ENCODE assay signal across 15 mouse cellular contexts in genomic region chr2:151616551-151617329, GRCm38 (mm10). TPM values are rescaled to one million over a fixed set of nuclear protein-coding genes. Genes with fewer than 3 reads are reported as not detected.
DNase-seq lines count a peak whose midpoint lies in the region; ATAC-seq and TF ChIP-seq lines count a peak whose summit lies in the region.
"Had no signal": no experiment of that assay in that cellular context is flagged by ENCODE, and none has a peak within 500 bp of the region (broad histone marks: within the 10 kb centered on the region; RNA-seq: fewer than 3 reads in every experiment).

No protein-coding gene starts in this region.

- WGBS in kidney, embryonic 15.5 days, result 40% methylated on average over 6 of the region's 6 CpGs
- WGBS in midbrain, embryonic 16.5 days, result 78% methylated on average over 6 of the region's 6 CpGs
- WGBS in midbrain, postnatal 0 days, result 75% methylated on average over 6 of the region's 6 CpGs
- WGBS in olfactory bulb, adult 2 months, result 67% methylated on average over 6 of the region's 6 CpGs

- no peak overlapping the region for H3K4me2 ChIP-seq in kidney, embryonic 15.5 days
- no peak overlapping the region for H3K4me2 ChIP-seq in midbrain, embryonic 16.5 days (ENCODE audit: low read length)
- no peak overlapping the region for H3K4me2 ChIP-seq in midbrain, postnatal 0 days (ENCODE audit: low read depth, low read length, poor library complexity, severe bottlenecking)

- no peak overlapping the region for H3K4me3 ChIP-seq in kidney, embryonic 15.5 days (replicated peaks)
- H3K4me3 ChIP-seq in midbrain, embryonic 16.5 days (ENCODE audit: low read depth, low read length), result no peak overlapping the region
- no peak overlapping the region for H3K4me3 ChIP-seq in midbrain, postnatal 0 days (ENCODE audit: low read depth, low read length)
- H3K4me3 ChIP-seq in olfactory bulb, adult 2 months (ENCODE audit: insufficient read depth, low read depth, low read length), result no peak overlapping the region
- H3K4me3 ChIP-seq: erythroblast, embryonic 14.5 days had no signal

- no peak overlapping the region for H3K9ac ChIP-seq in kidney, embryonic 15.5 days
- H3K9ac ChIP-seq in midbrain, embryonic 16.5 days (ENCODE audit: low read depth, low read length), result no peak overlapping the region; the same call in 1 of the 2 replicates
- no peak overlapping the region for H3K9ac ChIP-seq in midbrain, postnatal 0 days (replicated peaks; ENCODE audit: low read length, poor library complexity, severe bottlenecking)
- H3K9ac ChIP-seq: liver, embryonic 14.5 days had no signal

- TF ChIP-seq POLR2A in olfactory bulb, adult 2 months (IDR thresholded peaks at IDR 0.05; ENCODE audit: insufficient read depth, low read depth, low read length), result no peak

- no peak for TF ChIP-seq CTCF in midbrain, postnatal 0 days (IDR thresholded peaks at IDR 0.05)
- TF ChIP-seq CTCF in olfactory bulb, adult 2 months (IDR thresholded peaks at IDR 0.05; ENCODE audit: insufficient read depth, low read depth, low read length), result no peak

- ATAC-seq in kidney, embryonic 15.5 days (replicated peaks; ENCODE audit: low FRiP score), result peak; percentile 66
- ATAC-seq in midbrain, embryonic 16.5 days, result 0 out of 2 replicates have a peak, but pooled peaks have one; percentile 15
- ATAC-seq in midbrain, postnatal 0 days (ENCODE audit: low FRiP score), result no peak
- ATAC-seq: hindbrain, postnatal 0 days had no signal

- H3K36me3 ChIP-seq in kidney, embryonic 15.5 days, result no peaks in the 10 kb centered on the region
- no peaks in the 10 kb centered on the region for H3K36me3 ChIP-seq in midbrain, embryonic 16.5 days (ENCODE audit: control insufficient read depth, insufficient read depth, low read length)
- H3K36me3 ChIP-seq in midbrain, postnatal 0 days (ENCODE audit: insufficient read depth, low read length), result no peaks in the 10 kb centered on the region

- no peak for DNase-seq in kidney, adult 18-20 months
- no peak for DNase-seq in midbrain, postnatal 0 days (ENCODE audit: low spot score)
- DNase-seq in gonadal fat pad, adult 2 months (ENCODE audit: low read depth), result peak; percentile 61
- DNase-seq in cerebellum, postnatal 4 days (ENCODE audit: low spot score in 2 of 2), result no peak
- DNase-seq: cerebellum, postnatal 36 days; gastrocnemius, postnatal 14 days; heart, postnatal 10 days; midbrain, embryonic 14.5 days had no signal

- H3K9me3 ChIP-seq in kidney, embryonic 15.5 days (replicated peaks), result no peaks in the 10 kb centered on the region
- H3K9me3 ChIP-seq in midbrain, embryonic 16.5 days (replicated peaks; ENCODE audit: control insufficient read depth, low read length, poor library complexity, severe bottlenecking), result no peaks in the 10 kb centered on the region
- no peaks in the 10 kb centered on the region for H3K9me3 ChIP-seq in midbrain, postnatal 0 days (ENCODE audit: low read length)

- H3K27ac ChIP-seq in kidney, embryonic 15.5 days, result no peak overlapping the region
- H3K27ac ChIP-seq in midbrain, embryonic 16.5 days (ENCODE audit: low read length), result no peak overlapping the region
- H3K27ac ChIP-seq in midbrain, postnatal 0 days (ENCODE audit: low read depth, low read length), result no peak overlapping the region
- peak overlapping the region; percentile 50 for H3K27ac ChIP-seq in olfactory bulb, adult 2 months (ENCODE audit: insufficient read depth, low read depth, low read length)
- H3K27ac ChIP-seq: hindbrain, postnatal 0 days; liver, embryonic 14.5 days had no signal

- peaks cover 7% of the 10 kb centered on the region for H3K4me1 ChIP-seq in kidney, embryonic 15.5 days
- H3K4me1 ChIP-seq in midbrain, embryonic 16.5 days (ENCODE audit: control insufficient read depth, insufficient read depth, low read length), result no peaks in the 10 kb centered on the region
- no peaks in the 10 kb centered on the region for H3K4me1 ChIP-seq in midbrain, postnatal 0 days (ENCODE audit: insufficient read depth, low read length)
- peaks cover 36% of the 10 kb centered on the region for H3K4me1 ChIP-seq in olfactory bulb, adult 2 months (ENCODE audit: control insufficient read depth, insufficient read depth, low read length)

- H3K27me3 ChIP-seq in kidney, embryonic 15.5 days, result no peaks in the 10 kb centered on the region
- H3K27me3 ChIP-seq in midbrain, embryonic 16.5 days (ENCODE audit: control insufficient read depth, insufficient read depth, low read depth, low read length), result no peaks in the 10 kb centered on the region
- H3K27me3 ChIP-seq in midbrain, postnatal 0 days (ENCODE audit: insufficient read depth, low read length), result no peaks in the 10 kb centered on the region

RNA-seq across cellular contexts. Expression of gene Snph, which starts 15.7 kb away (rescaled TPM):
- 0.59 and 0.95 TPM in 2 replicates for polyA plus RNA-seq in kidney, embryonic 15.5 days (2015; fragmentation: Nextera tagmentation; extraction: Ambion mirVana)
- polyA plus RNA-seq in midbrain, embryonic 16.5 days (2015; fragmentation: Nextera tagmentation; extraction: Ambion mirVana), result 19.0 and 21.6 TPM in 2 replicates
- total RNA-seq in midbrain, postnatal 0 days (2014; rRNA removed), result 64.2 and 66.1 TPM in 2 replicates
- polyA plus RNA-seq in midbrain, postnatal 0 days (2015; fragmentation: Nextera tagmentation; extraction: Ambion mirVana), result 21.9 and 23.4 TPM in 2 replicates
- 1.3 and 2.3 TPM in 2 replicates for polyA plus RNA-seq in gonadal fat pad, adult 2 months (2012; rRNA removed)
- polyA plus RNA-seq in olfactory bulb, adult 2 months (2012; ENCODE audit: insufficient read depth, insufficient read length, low replicate concordance, missing spikeins), result not detected in 2 replicates
- polyA plus RNA-seq: erythroblast, embryonic 14.5 days had no signal

RNA-seq across cellular contexts. Expression of gene Sdcbp2, which starts 44.3 kb away (rescaled TPM):
- polyA plus RNA-seq in kidney, embryonic 15.5 days (2015; fragmentation: Nextera tagmentation; extraction: Ambion mirVana), result 1.4 and 2.2 TPM in 2 replicates
- polyA plus RNA-seq in midbrain, embryonic 16.5 days (2015; fragmentation: Nextera tagmentation; extraction: Ambion mirVana), result 0.98 and 1.1 TPM in 2 replicates
- total RNA-seq in midbrain, postnatal 0 days (2014; rRNA removed), result 0.61 TPM in 1 of 2 replicates, not detected in the other
- 0.93 and 1.4 TPM in 2 replicates for polyA plus RNA-seq in midbrain, postnatal 0 days (2015; fragmentation: Nextera tagmentation; extraction: Ambion mirVana)
- polyA plus RNA-seq in gonadal fat pad, adult 2 months (2012; rRNA removed), result 24.3 and 24.9 TPM in 2 replicates
- polyA plus RNA-seq in olfactory bulb, adult 2 months (2012; ENCODE audit: insufficient read depth, insufficient read length, low replicate concordance, missing spikeins), result not detected in 2 replicates
- polyA plus RNA-seq: erythroblast, embryonic 14.5 days had no signal

RNA-seq across cellular contexts. Expression of gene Rad21l, which starts 51.6 kb away (rescaled TPM):
- polyA plus RNA-seq in kidney, embryonic 15.5 days (2015; fragmentation: Nextera tagmentation; extraction: Ambion mirVana), result not detected in 2 replicates
- 0.34 and 0.36 TPM in 2 replicates for polyA plus RNA-seq in midbrain, embryonic 16.5 days (2015; fragmentation: Nextera tagmentation; extraction: Ambion mirVana)
- 0.44 and 0.90 TPM in 2 replicates for total RNA-seq in midbrain, postnatal 0 days (2014; rRNA removed)
- 0.15 and 0.20 TPM in 2 replicates for polyA plus RNA-seq in midbrain, postnatal 0 days (2015; fragmentation: Nextera tagmentation; extraction: Ambion mirVana)
- not detected in 2 replicates for polyA plus RNA-seq in gonadal fat pad, adult 2 months (2012; rRNA removed)
- polyA plus RNA-seq in olfactory bulb, adult 2 months (2012; ENCODE audit: insufficient read depth, insufficient read length, low replicate concordance, missing spikeins), result not detected in 2 replicates
- total RNA-seq: gastrocnemius, postnatal 14 days; heart, postnatal 10 days had no signal
- polyA plus RNA-seq: erythroblast, embryonic 14.5 days; liver, embryonic 14.5 days; midbrain, embryonic 14.5 days; spleen, adult 2 months had no signal
